Mouse (Mus musculus) ovary, postnatal 36 days (tissue): Measurements from ENCODE around the gene Golga4.

Source experiments
- DNase-seq: peaks from one replicate; pipeline ENCODE4 v3.0.0; 2022; ENCODE audit warnings: low spot score, mixed read lengths

Golga4 gene

GRCm38 (mm10) chr9:118629763-118630379 lies 123.8 kb downstream of the Golga4 start:
- no peak for DNase-seq
